Mouse (Mus musculus): Measurements from ENCODE around the gene Exoc8.

Exoc8 gene

DNA sequence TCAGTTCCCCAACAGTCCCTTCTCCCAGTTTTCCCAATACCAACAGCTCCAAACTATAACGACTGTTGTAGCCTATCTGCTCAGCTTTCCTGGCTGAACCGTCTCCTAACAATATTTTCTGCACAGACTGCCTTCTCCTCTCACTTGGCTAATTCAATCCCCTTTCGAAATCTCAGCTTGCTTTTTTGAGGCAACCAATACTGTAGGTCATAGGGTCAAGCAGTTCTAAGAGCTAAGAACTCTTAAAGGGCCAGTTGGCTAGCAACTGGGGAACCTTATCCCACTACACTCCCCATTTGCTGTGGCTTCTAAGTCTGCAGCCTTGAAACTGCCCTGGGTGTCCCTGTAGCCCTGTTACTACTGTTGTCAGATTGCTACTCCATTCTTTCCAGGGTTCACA is 52.4 kb downstream of the Exoc8 start:
- no peak for DNase-seq

Data from kidney, adult 9 months (tissue).